Mouse (Mus musculus): ENCODE results near the gene Bcl11a.

GRCm38 (mm10) chr11:24201223-24201622 lies 123.4 kb downstream of the Bcl11a start:
- TF ChIP-seq CTCF (IDR thresholded peaks at IDR 0.05; ENCODE audit: low read depth) = no peak
- no peak for TF ChIP-seq EP300 (IDR thresholded peaks at IDR 0.05; ENCODE audit: low read depth)

All from liver, postnatal 0 days (tissue).